ENCODE assay signal across 8 mouse cellular contexts in genomic region chr19:57457075-57457474, GRCm38 (mm10). TPM values are rescaled to one million over a fixed set of nuclear protein-coding genes. Genes with fewer than 3 reads are reported as not detected.
A peak's percentile ranks its signal among the peaks of the same experiment; 100 is the strongest.
DNase-seq lines count a peak whose midpoint lies in the region; ATAC-seq and TF ChIP-seq lines count a peak whose summit lies in the region.

No protein-coding gene starts in this region.

- no peaks in the 10 kb centered on the region for H3K9me3 ChIP-seq in kidney, postnatal 0 days (replicated peaks; ENCODE audit: low read length)

- H3K4me3 ChIP-seq in kidney, postnatal 0 days (replicated peaks; ENCODE audit: low read depth, low read length): no peak overlapping the region

- peaks cover 4% of the 10 kb centered on the region; the same call in 1 of the 2 replicates for H3K4me1 ChIP-seq in kidney, postnatal 0 days (replicated peaks; ENCODE audit: insufficient read depth, low read length)

- H3K36me3 ChIP-seq in kidney, postnatal 0 days (ENCODE audit: insufficient read depth, low read length): peaks cover 8% of the 10 kb centered on the region; the same call in 1 of the 2 replicates

- intact Hi-C loops in heart, postnatal 10 days (cut with DNase I): loop anchor here (2.0 to 10.0 kb wide), 2 partner anchors 52 to 302 kb away; no protein-coding TSS in a partner anchor

- ATAC-seq in kidney, postnatal 0 days (replicated peaks; ENCODE audit: low FRiP score, low read depth): no peak

- H3K27ac ChIP-seq in kidney, postnatal 0 days: no peak overlapping the region

- DNase-seq in heart, postnatal 10 days: peak; percentile 48 to 54
- DNase-seq in heart, adult 11 months: no peak
- DNase-seq in urinary bladder, postnatal 36 days (ENCODE audit: low spot score in 2 of 2): peak; percentile 38 to 50
- DNase-seq in urinary bladder, postnatal 4 days (ENCODE audit: low spot score in 2 of 2): no peak
- DNase-seq in cerebellum, adult 9-10 months: peak; percentile 41
- DNase-seq in kidney, postnatal 0 days (ENCODE audit: low spot score): no peak
- DNase-seq in retina, embryonic 14.5 days (ENCODE audit: low spot score): peak; percentile 61
- no peak for DNase-seq in ovary, adult 18-20 months (ENCODE audit: low spot score)

- no peak overlapping the region for H3K9ac ChIP-seq in kidney, postnatal 0 days (ENCODE audit: low read depth, low read length)

- peak; percentile 77 for TF ChIP-seq CTCF in kidney, postnatal 0 days (IDR thresholded peaks at IDR 0.05; ENCODE audit: low read depth)

- no peak overlapping the region for H3K4me2 ChIP-seq in kidney, postnatal 0 days (ENCODE audit: low read length)

- WGBS in kidney, postnatal 0 days: 79% methylated on average over 2 of the region's 2 CpGs

- no peaks in the 10 kb centered on the region for H3K27me3 ChIP-seq in kidney, postnatal 0 days (ENCODE audit: insufficient read depth, low read length)

RNA-seq across cellular contexts. Expression of gene Trub1, which starts 4.4 kb away (rescaled TPM):
- 1 to 10 TPM; 7.7 to 8.8 TPM for total RNA-seq in heart, postnatal 10 days (2021)
- 24.8 and 25.5 TPM in 2 replicates for polyA plus RNA-seq in kidney, postnatal 0 days (2015; fragmentation: Nextera tagmentation; extraction: Ambion mirVana)

Comparison
In these comparisons a context has a peak if more than half of its experiments do, and no peak if none do; other contexts are left out.
1. DNase-seq: peak in heart, postnatal 10 days (2 of 2), urinary bladder, postnatal 36 days (2 of 2), cerebellum, adult 9-10 months (single experiment) and retina, embryonic 14.5 days (single experiment); none in heart, adult 11 months (single experiment), urinary bladder, postnatal 4 days (0 of 2), kidney, postnatal 0 days (single experiment) and ovary, adult 18-20 months (single experiment).